Mouse (Mus musculus) hindbrain, embryonic 11.5 days (tissue): ENCODE data around the gene Bod1l. TPM values are rescaled to one million over a fixed set of nuclear protein-coding genes. Genes with fewer than 3 reads are reported as not detected.

Experiments used
- ATAC-seq: fragments of 200-750 bp; cut with Nextera tagmentation; 2 replicates; pipeline ENCODE4 v1.8.0; 2017; ENCODE audit warnings: mild to moderate bottlenecking, moderate TSS enrichment, moderate library complexity; ENCODE audit not compliant: low FRiP score
- DNase-seq: peaks from one replicate; pipeline ENCODE4 v3.0.0-alpha.2; 2015; ENCODE audit warnings: low spot score
- H3K27ac ChIP-seq: fragments of 300-500 bp; sonication (generic); 2 replicates; pipeline ENCODE4 v1.5.1; 2014; ENCODE audit warnings: mild to moderate bottlenecking, low read depth, low read length
- H3K27me3 ChIP-seq: fragments of 300-500 bp; sonication (generic); 2 replicates; pipeline ENCODE4 v1.6.1; 2014; ENCODE audit warnings: mild to moderate bottlenecking, low read length, moderate library complexity, mixed read lengths; ENCODE audit not compliant: control insufficient read depth, insufficient read depth
- H3K36me3 ChIP-seq: fragments of 300-500 bp; sonication (generic); 2 replicates; pipeline ENCODE4 v1.6.1; 2014; ENCODE audit warnings: mild to moderate bottlenecking, low read length, moderate library complexity, mixed read lengths; ENCODE audit not compliant: control insufficient read depth, insufficient read depth
- H3K4me1 ChIP-seq: fragments of 300-500 bp; sonication (generic); replicated peaks from 2 replicates; pipeline ENCODE4 v1.6.1; 2014; ENCODE audit warnings: low read length, mixed read lengths; ENCODE audit not compliant: control insufficient read depth, insufficient read depth
- H3K4me2 ChIP-seq: fragments of 300-500 bp; sonication (generic); replicated peaks from 2 replicates; pipeline ENCODE4 v1.6.1; 2014; ENCODE audit warnings: mild to moderate bottlenecking, low read depth, low read length
- H3K4me3 ChIP-seq: fragments of 300-500 bp; sonication (generic); 2 replicates; pipeline ENCODE4 v1.5.1; 2014; ENCODE audit warnings: low read depth, low read length
- H3K9ac ChIP-seq: fragments of 300-500 bp; sonication (generic); 2 replicates; pipeline ENCODE4 v1.6.1; 2014; ENCODE audit warnings: low read depth, low read length
- H3K9me3 ChIP-seq: fragments of 300-500 bp; sonication (generic); 2 replicates; pipeline ENCODE4 v1.6.1; 2016; ENCODE audit warnings: low read length; ENCODE audit not compliant: control insufficient read depth
- WGBS: fragments of 180-500 bp; shearing (Covaris S2); extraction: QIAGEN DNeasy Blood & Tissue Kit; methylation state at CpG from one replicate; pipeline ENCODE4 v1.1.7; 2014; 5-methylcytosine and 5-hydroxymethylcytosine counted together
- polyA plus RNA-seq: library from polyadenylated mRNA; unstranded; fragments of >200 nt; fragmentation: Nextera tagmentation; extraction: Ambion mirVana; gene quantifications from 2 replicates; pipeline ENCODE4 v1.2.1, GENCODE M21; 2014

The Bod1l gene
- polyA plus RNA-seq, 1 experiment from 2014 or later = 27.8 TPM

GRCm38 (mm10) chr5:41812516-41812915, 31.6 kb downstream of the Bod1l start:
- no peaks in the 10 kb centered on the region for H3K4me1 ChIP-seq
- no peaks in the 10 kb centered on the region for H3K36me3 ChIP-seq
- H3K27ac ChIP-seq = no peak overlapping the region
- H3K4me3 ChIP-seq = no peak overlapping the region
- H3K4me2 ChIP-seq = no peak overlapping the region
- H3K9ac ChIP-seq = no peak overlapping the region
- no peaks in the 10 kb centered on the region for H3K27me3 ChIP-seq
- no peak for DNase-seq
- no peaks in the 10 kb centered on the region for H3K9me3 ChIP-seq
- 92% methylated on average over 6 of the region's 6 CpGs for WGBS
- no peak for ATAC-seq

GRCm38 (mm10) chr5:41811279-41811678, 32.8 kb downstream of the Bod1l start:
- no peaks in the 10 kb centered on the region for H3K27me3 ChIP-seq
- WGBS = 92% methylated on average over 3 of the region's 3 CpGs
- H3K4me3 ChIP-seq = no peak overlapping the region

GRCm38 (mm10) chr5:41807383-41807782, 36.7 kb downstream of the Bod1l start:
- no peak for DNase-seq
- Histone ChIP-seq H3K36me3 (no peaks in the 10 kb centered on the region), H3K4me3 (no peak overlapping the region), H3K27me3 (no peaks in the 10 kb centered on the region), H3K9ac (no peak overlapping the region), H3K27ac (no peak overlapping the region), H3K4me1 (no peaks in the 10 kb centered on the region), H3K4me2 (no peak overlapping the region), H3K9me3 (no peaks in the 10 kb centered on the region)
- ATAC-seq = no peak
- WGBS = 85% methylated on average over 2 of the region's 2 CpGs

More at GRCm38 (mm10) chr5:41811279-41811678, 32.8 kb downstream of the Bod1l start:
- no peak for DNase-seq
- Histone ChIP-seq H3K4me2 (no peak overlapping the region), H3K9me3 (no peaks in the 10 kb centered on the region), H3K4me1 (no peaks in the 10 kb centered on the region), H3K27ac (no peak overlapping the region), H3K36me3 (no peaks in the 10 kb centered on the region), H3K9ac (no peak overlapping the region)
- no peak for ATAC-seq

GRCm38 (mm10) chr5:41806176-41806575, 37.9 kb downstream of the Bod1l start:
- Histone ChIP-seq H3K9me3 (no peaks in the 10 kb centered on the region), H3K27ac (no peak overlapping the region), H3K4me1 (no peaks in the 10 kb centered on the region), H3K9ac (no peak overlapping the region), H3K4me3 (no peak overlapping the region), H3K36me3 (no peaks in the 10 kb centered on the region), H3K27me3 (no peaks in the 10 kb centered on the region), H3K4me2 (no peak overlapping the region)
- 96% methylated on average over 5 of the region's 5 CpGs for WGBS
- DNase-seq (no peak), ATAC-seq (no peak)

GRCm38 (mm10) chr5:41805085-41805484, 39.0 kb downstream of the Bod1l start:
- Histone ChIP-seq H3K4me1 (no peaks in the 10 kb centered on the region), H3K36me3 (no peaks in the 10 kb centered on the region; the same call in 1 of the 2 replicates), H3K4me3 (no peak overlapping the region), H3K9ac (no peak overlapping the region), H3K9me3 (no peaks in the 10 kb centered on the region), H3K27me3 (no peaks in the 10 kb centered on the region), H3K4me2 (no peak overlapping the region), H3K27ac (no peak overlapping the region)
- WGBS = 98% methylated on average over 2 of the region's 2 CpGs
- DNase-seq (no peak), ATAC-seq (no peak)

GRCm38 (mm10) chr5:41804643-41805042, 39.5 kb downstream of the Bod1l start:
- Histone ChIP-seq H3K9ac (no peak overlapping the region), H3K9me3 (no peaks in the 10 kb centered on the region), H3K36me3 (no peaks in the 10 kb centered on the region; the same call in 1 of the 2 replicates), H3K4me3 (no peak overlapping the region), H3K4me2 (no peak overlapping the region), H3K27ac (no peak overlapping the region), H3K27me3 (no peaks in the 10 kb centered on the region), H3K4me1 (no peaks in the 10 kb centered on the region)
- no peak for ATAC-seq
- no peak for DNase-seq
- 91% methylated on average over 2 of the region's 2 CpGs for WGBS

GRCm38 (mm10) chr5:41801622-41802021, 42.5 kb downstream of the Bod1l start:
- ATAC-seq (no peak), DNase-seq (no peak)
- H3K9ac ChIP-seq = no peak overlapping the region
- no peaks in the 10 kb centered on the region for H3K27me3 ChIP-seq
- H3K9me3 ChIP-seq = no peaks in the 10 kb centered on the region
- H3K4me1 ChIP-seq = no peaks in the 10 kb centered on the region
- no peaks in the 10 kb centered on the region; the same call in 1 of the 2 replicates for H3K36me3 ChIP-seq
- WGBS = 96% methylated on average over 2 of the region's 2 CpGs
- H3K4me2 ChIP-seq = no peak overlapping the region
- no peak overlapping the region for H3K4me3 ChIP-seq
- H3K27ac ChIP-seq = no peak overlapping the region

- Histone ChIP-seq H3K4me2 (no peak overlapping the region), H3K27me3 (no peaks in the 10 kb centered on the region), H3K4me1 (no peaks in the 10 kb centered on the region), H3K36me3 (0 out of 2 replicates have a peak, but pooled peaks cover 2% of the 10 kb centered on the region), H3K27ac (no peak overlapping the region), H3K9ac (no peak overlapping the region), H3K4me3 (no peak overlapping the region), H3K9me3 (no peaks in the 10 kb centered on the region)
- no peak for DNase-seq
- ATAC-seq = no peak
These were observed 49.7 kb downstream of the Bod1l start for GRCm38 (mm10) chr5:41794434-41794833.

- Histone ChIP-seq H3K9ac (no peak overlapping the region), H3K36me3 (peaks cover 6% of the 10 kb centered on the region; the same call in 1 of the 2 replicates), H3K9me3 (no peaks in the 10 kb centered on the region), H3K27me3 (no peaks in the 10 kb centered on the region), H3K27ac (no peak overlapping the region), H3K4me1 (no peaks in the 10 kb centered on the region), H3K4me2 (no peak overlapping the region), H3K4me3 (no peak overlapping the region)
- WGBS = 90% methylated on average over 2 of the region's 2 CpGs
- DNase-seq (no peak), ATAC-seq (no peak)
These were observed 53.6 kb downstream of the Bod1l start for GRCm38 (mm10) chr5:41790517-41790916.
